Mouse (Mus musculus) telencephalon, adult 2 months (tissue): Measurements from ENCODE around the gene Usp54.
"Not testable (repeated sequence)": the region's sequence is repeated elsewhere in the genome, so short reads cannot be mapped to it uniquely, and the experiment has no call there.

Experiments used
- DNase-seq: peaks from one replicate; pipeline ENCODE4 v3.0.0-alpha.2; 2011; ENCODE audit warnings: low read depth, low spot score

Gene Usp54

GRCm38 (mm10) chr14:20654690-20655421, 14.0 kb upstream of the Usp54 start:
- DNase-seq = no peak

GRCm38 (mm10) chr14:20651722-20652256, 10.9 kb upstream of the Usp54 start:
- no peak for DNase-seq

- DNase-seq = no peak
These were observed 10.1 kb upstream of the Usp54 start for GRCm38 (mm10) chr14:20651000-20651399.

- no peak for DNase-seq
These were observed 5.5 kb upstream of the Usp54 start for GRCm38 (mm10) chr14:20646381-20646780.

- DNase-seq = no peak
These were observed 4.7 kb upstream of the Usp54 start for GRCm38 (mm10) chr14:20645547-20645946.

- DNase-seq = no peak
These were observed 594 bp upstream of the Usp54 start for GRCm38 (mm10) chr14:20641438-20641875.

- no peak for DNase-seq
These were observed 794 bp downstream of the Usp54 start for GRCm38 (mm10) chr14:20639918-20640619.

- no peak for DNase-seq
These were observed 2.2 kb downstream of the Usp54 start for GRCm38 (mm10) chr14:20638702-20639101.

GRCm38 (mm10) chr14:20637818-20638574, 2.9 kb downstream of the Usp54 start:
- no peak for DNase-seq

- not testable (repeated sequence) for DNase-seq
These were observed 3.9 kb downstream of the Usp54 start for GRCm38 (mm10) chr14:20636968-20637367.

- DNase-seq = no peak
These were observed 5.3 kb downstream of the Usp54 start for GRCm38 (mm10) chr14:20635546-20635945.

GRCm38 (mm10) chr14:20631253-20631652, 9.6 kb downstream of the Usp54 start:
- no peak for DNase-seq

- no peak for DNase-seq
These were observed 13.9 kb downstream of the Usp54 start for GRCm38 (mm10) chr14:20626971-20627370.

- DNase-seq = no peak
These were observed 14.4 kb downstream of the Usp54 start for GRCm38 (mm10) chr14:20626447-20626846.

GRCm38 (mm10) chr14:20622907-20623306, 18.0 kb downstream of the Usp54 start:
- DNase-seq = no peak

- DNase-seq = no peak
These were observed 18.5 kb downstream of the Usp54 start for GRCm38 (mm10) chr14:20622412-20622811.

- DNase-seq = peak; percentile 35
These were observed 19.0 kb downstream of the Usp54 start for GRCm38 (mm10) chr14:20621903-20622302.

GRCm38 (mm10) chr14:20619131-20619530, 21.7 kb downstream of the Usp54 start:
- DNase-seq = no peak

- no peak for DNase-seq
These were observed 22.7 kb downstream of the Usp54 start for GRCm38 (mm10) chr14:20618211-20618610.

- peak; percentile 55 for DNase-seq
These were observed 24.4 kb downstream of the Usp54 start for GRCm38 (mm10) chr14:20616421-20616820.

- no peak for DNase-seq
These were observed 25.8 kb downstream of the Usp54 start for GRCm38 (mm10) chr14:20615075-20615474.

GRCm38 (mm10) chr14:20612820-20613219, 28.0 kb downstream of the Usp54 start:
- DNase-seq = no peak
